Mouse (Mus musculus) limb, embryonic 12.5 days (tissue): ENCODE data around the gene Hoxb3. TPM values are rescaled to one million over a fixed set of nuclear protein-coding genes. Genes with fewer than 3 reads are reported as not detected.

Experiments
- ATAC-seq: fragments of 200-750 bp; cut with Nextera tagmentation; 2 replicates; pipeline ENCODE4 v1.8.0; 2017; ENCODE audit warnings: low read depth, moderate TSS enrichment; ENCODE audit not compliant: insufficient number of reproducible peaks, insufficient read depth, low FRiP score, low TSS enrichment
- H3K27ac ChIP-seq: fragments of 300-500 bp; sonication (generic); 2 replicates; pipeline ENCODE4 v1.5.1; 2016; ENCODE audit warnings: mild to moderate bottlenecking, moderate library complexity
- H3K27me3 ChIP-seq: fragments of 300-500 bp; sonication (generic); 2 replicates; pipeline ENCODE4 v1.6.1; 2016; ENCODE audit warnings: mild to moderate bottlenecking, moderate library complexity
- H3K36me3 ChIP-seq: fragments of 300-500 bp; sonication (generic); 2 replicates; pipeline ENCODE4 v1.6.1; 2016; ENCODE audit warnings: mild to moderate bottlenecking, moderate library complexity
- H3K4me1 ChIP-seq: fragments of 300-500 bp; sonication (generic); replicated peaks from 2 replicates; pipeline ENCODE4 v1.6.1; 2016
- H3K4me2 ChIP-seq: fragments of 300-500 bp; sonication (generic); 2 replicates; pipeline ENCODE4 v1.6.1; 2016; ENCODE audit warnings: mild to moderate bottlenecking, moderate library complexity
- H3K4me3 ChIP-seq: fragments of 300-500 bp; sonication (generic); replicated peaks from 2 replicates; pipeline ENCODE4 v1.5.1; 2016; ENCODE audit warnings: mild to moderate bottlenecking
- H3K9ac ChIP-seq: fragments of 300-500 bp; sonication (generic); replicated peaks from 2 replicates; pipeline ENCODE4 v1.6.1; 2016; ENCODE audit warnings: mild to moderate bottlenecking, moderate library complexity
- H3K9me3 ChIP-seq: fragments of 300-500 bp; sonication (generic); 2 replicates; pipeline ENCODE4 v1.6.1; 2016; ENCODE audit warnings: mild to moderate bottlenecking, moderate library complexity
- WGBS: fragments of 180-500 bp; shearing (Covaris S2); methylation state at CpG from one replicate; pipeline ENCODE4 v1.1.7; 2016; 5-methylcytosine and 5-hydroxymethylcytosine counted together
- polyA plus RNA-seq: library from polyadenylated mRNA; unstranded; fragments of >200 nt; fragmentation: Nextera tagmentation; extraction: Ambion mirVana; gene quantifications from 2 replicates; pipeline ENCODE4 v1.2.1, GENCODE M21; 2016

Gene Hoxb3
- polyA plus RNA-seq, 1 experiment from 2014 or later, result 0.55 TPM

DNA sequence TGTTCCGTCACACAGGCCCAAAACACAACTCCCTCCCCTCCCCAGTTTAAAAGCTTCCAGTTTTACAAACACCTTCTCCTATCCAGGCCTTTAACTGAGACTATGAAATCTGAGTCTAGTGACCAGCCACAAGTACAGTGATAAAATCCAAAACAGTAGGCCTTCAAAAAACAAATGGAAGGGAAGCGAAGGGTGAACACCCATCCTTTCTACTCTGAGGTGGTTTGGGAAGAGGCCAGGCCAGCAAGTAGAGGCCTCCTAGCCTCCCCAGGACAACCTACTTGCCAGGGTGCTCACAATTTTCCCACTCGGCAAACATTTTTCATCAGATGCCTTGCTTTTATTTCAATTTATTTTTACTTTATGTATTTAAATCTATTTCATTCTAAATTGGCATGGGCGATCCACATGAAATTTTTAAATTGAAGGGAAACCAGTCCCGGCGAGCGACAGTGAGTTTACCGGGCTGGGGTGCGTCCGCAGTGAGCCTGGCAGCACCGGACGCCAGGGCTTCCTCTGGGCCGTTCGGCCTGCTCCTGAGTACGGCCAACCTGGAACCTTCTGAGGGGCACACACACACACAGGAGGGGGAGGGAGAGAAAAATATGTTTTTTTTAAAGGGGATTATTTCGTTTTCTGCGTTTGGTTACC, 32.3 kb upstream of the Hoxb3 start:
- Histone ChIP-seq H3K27ac (no peak overlapping the region), H3K9ac (no peak overlapping the region), H3K36me3 (no peaks in the 10 kb centered on the region), H3K4me2 (no peak overlapping the region), H3K4me3 (no peak overlapping the region), H3K4me1 (peaks cover 14% of the 10 kb centered on the region; the same call in 1 of the 2 replicates), H3K27me3 (peaks cover 96% of the 10 kb centered on the region), H3K9me3 (no peaks in the 10 kb centered on the region)
- ATAC-seq, result no peak
- WGBS, result 14% methylated on average over 17 of the region's 17 CpGs

DNA sequence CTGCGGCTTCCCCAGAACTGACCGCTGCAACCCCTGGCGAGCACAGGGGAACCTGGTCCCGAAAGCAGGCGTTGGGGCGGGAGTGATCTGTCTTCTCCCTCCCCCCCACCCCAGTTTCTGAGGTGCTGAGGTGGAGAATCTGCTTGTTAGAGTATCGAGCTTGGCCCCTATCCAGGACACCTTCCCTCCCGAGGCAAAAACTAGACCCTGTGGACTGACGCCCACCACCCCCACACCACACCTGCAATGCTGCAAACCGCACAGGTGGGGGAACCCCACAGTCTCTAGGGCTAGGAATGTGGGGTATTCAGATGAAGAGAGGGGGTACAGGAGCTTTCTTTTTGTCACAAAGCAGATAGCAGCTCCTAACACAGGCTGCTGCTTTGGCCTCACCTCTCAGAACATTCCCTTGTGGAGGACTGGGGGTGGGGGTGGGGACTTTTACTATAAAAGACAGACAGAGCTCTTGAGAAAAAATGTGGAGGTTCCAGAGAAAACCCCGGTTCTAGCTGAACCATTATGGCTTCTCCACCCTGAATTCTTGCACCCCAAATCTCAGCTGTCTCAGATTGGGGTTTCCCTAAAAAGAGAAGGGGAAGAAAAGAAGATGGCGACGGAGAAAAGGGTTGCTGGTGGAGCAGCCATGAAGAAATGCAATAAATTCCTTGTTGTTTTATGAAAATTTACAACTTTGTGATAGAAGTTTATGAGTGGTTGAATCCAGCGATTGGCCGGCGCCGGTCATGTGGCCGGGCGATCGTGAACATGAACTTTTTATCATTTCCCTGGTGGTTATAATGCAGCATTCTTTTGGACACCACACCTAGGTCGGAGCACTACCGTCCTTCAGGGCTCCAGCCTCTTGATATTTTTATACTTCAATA, 31.2 kb upstream of the Hoxb3 start, which contains the start of gene Hoxb6:
Gene Hoxb6 (plus strand): TSS at position 796 of the 884 bp plus-strand sequence.
- 3% methylated on average over 22 of the region's 22 CpGs for WGBS
- H3K9me3 ChIP-seq, result no peaks in the 10 kb centered on the region
- no peaks in the 10 kb centered on the region for H3K36me3 ChIP-seq
- no peak for ATAC-seq
- H3K4me3 ChIP-seq, result peak within 1 kb of the TSS; percentile 19
- peaks cover 96% of the 10 kb centered on the region for H3K27me3 ChIP-seq
- H3K9ac ChIP-seq, result no peak within 1 kb of the TSS
- H3K27ac ChIP-seq, result no peak within 1 kb of the TSS
- peaks cover 8% of the 10 kb centered on the region; the same call in 1 of the 2 replicates for H3K4me1 ChIP-seq
- H3K4me2 ChIP-seq, result peak within 1 kb of the TSS; percentile 42

GRCm38 (mm10) chr11:96292565-96293301, 30.4 kb upstream of the Hoxb3 start:
- Histone ChIP-seq H3K27me3 (peaks cover 96% of the 10 kb centered on the region), H3K9ac (no peak overlapping the region), H3K4me1 (0 out of 2 replicates have a peak, but pooled peaks cover 7% of the 10 kb centered on the region), H3K4me3 (peak overlapping the region; percentile 19), H3K9me3 (no peaks in the 10 kb centered on the region), H3K4me2 (peak overlapping the region; percentile 42), H3K27ac (no peak overlapping the region), H3K36me3 (no peaks in the 10 kb centered on the region)
- WGBS, result 5% methylated on average over 12 of the region's 12 CpGs
- ATAC-seq, result no peak

DNA sequence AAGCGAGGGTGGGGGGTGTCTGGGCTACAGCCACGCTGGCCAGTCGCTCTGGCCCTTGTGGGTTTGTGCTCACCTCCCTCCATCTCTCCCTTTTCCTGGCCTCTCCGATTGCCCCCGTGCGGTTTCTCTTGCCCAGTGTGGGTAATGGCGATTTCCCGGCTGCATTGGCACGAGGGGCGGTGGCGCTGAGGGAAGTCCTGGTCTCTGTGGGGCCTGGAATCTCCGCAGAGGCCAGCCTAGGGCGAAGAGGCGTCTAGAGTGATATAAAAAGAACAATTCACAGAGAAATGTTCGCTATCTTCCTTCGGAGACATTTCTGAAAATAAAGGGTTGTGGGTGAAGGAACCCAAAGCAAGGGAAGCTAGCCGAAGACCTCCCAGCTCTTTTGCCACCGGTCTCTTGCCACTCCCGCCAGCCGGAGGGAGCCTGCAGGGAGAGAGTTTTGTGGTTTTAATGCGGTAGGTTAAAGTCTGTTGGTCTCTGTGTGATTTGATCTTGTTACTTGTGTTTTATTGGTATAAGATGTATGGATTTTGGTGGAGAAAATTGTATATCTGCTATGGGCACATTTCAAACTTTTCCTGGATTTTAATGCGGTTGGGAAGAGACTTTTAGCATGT, 29.7 kb upstream of the Hoxb3 start:
- H3K27me3 ChIP-seq, result peaks cover 96% of the 10 kb centered on the region
- peak overlapping the region; percentile 19 for H3K4me3 ChIP-seq
- H3K9ac ChIP-seq, result no peak overlapping the region
- 2% methylated on average over 22 of the region's 22 CpGs for WGBS
- 0 out of 2 replicates have a peak, but pooled peaks cover 7% of the 10 kb centered on the region for H3K4me1 ChIP-seq
- no peak overlapping the region for H3K27ac ChIP-seq
- H3K4me2 ChIP-seq, result peak overlapping the region; percentile 42
- no peak for ATAC-seq
- H3K36me3 ChIP-seq, result no peaks in the 10 kb centered on the region
- H3K9me3 ChIP-seq, result no peaks in the 10 kb centered on the region

DNA sequence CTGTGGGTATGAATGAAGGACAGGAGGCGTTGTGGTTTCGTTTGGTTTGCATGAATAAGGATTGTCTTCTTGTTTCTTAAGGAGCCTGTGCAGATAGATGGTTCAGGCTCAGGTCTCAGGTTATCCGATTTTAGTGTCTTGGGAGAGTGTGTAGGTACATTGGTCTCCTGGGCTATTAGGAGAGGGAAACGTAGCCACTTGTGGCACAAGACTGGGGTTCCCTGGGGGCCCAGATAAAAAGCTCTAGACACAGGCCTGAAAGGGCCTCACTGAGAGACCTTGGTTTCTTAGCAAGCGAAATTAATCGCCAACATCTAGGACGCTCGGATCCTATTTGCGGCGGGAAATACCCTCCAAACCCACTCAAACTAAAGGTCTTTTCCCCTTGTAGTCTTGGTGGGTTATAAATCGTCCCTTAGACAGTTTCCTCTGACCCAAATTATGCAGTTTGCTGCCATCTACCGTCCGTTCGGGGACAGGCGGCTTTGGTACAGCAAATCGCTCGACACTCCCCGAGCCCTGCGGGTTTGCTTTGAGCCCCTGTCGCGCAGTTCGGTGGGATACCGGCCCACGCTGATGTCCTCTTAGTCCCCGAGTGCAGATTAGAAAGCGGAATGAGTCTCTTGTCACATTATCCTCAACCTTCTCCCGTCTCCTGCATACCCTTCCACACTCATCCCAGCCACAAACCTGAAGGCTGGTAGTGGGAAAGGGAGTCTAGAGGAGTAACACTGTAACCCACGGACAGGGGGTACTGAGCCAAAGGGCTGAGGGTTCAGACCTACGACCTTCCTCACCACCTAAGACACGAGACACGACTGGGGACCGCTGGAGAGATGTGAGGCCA, 28.7 kb upstream of the Hoxb3 start:
- Histone ChIP-seq H3K27me3 (peaks cover 96% of the 10 kb centered on the region), H3K9me3 (no peaks in the 10 kb centered on the region), H3K36me3 (no peaks in the 10 kb centered on the region), H3K4me1 (peaks cover 13% of the 10 kb centered on the region), H3K27ac (no peak overlapping the region), H3K4me2 (peak overlapping the region; percentile 42), H3K4me3 (peak overlapping the region; percentile 10), H3K9ac (no peak overlapping the region)
- peak; percentile 38; the same call in 1 of the 2 replicates for ATAC-seq
- 1% methylated on average over 32 of the region's 32 CpGs for WGBS

- Histone ChIP-seq H3K4me1 (peaks cover 15% of the 10 kb centered on the region), H3K4me3 (peak overlapping the region; percentile 12), H3K4me2 (peak overlapping the region; percentile 42), H3K36me3 (no peaks in the 10 kb centered on the region), H3K9ac (no peak overlapping the region), H3K27me3 (peaks cover 97% of the 10 kb centered on the region), H3K27ac (no peak overlapping the region), H3K9me3 (no peaks in the 10 kb centered on the region)
- under 1% methylated on average over 30 of the region's 30 CpGs for WGBS
- no peak for ATAC-seq
These were observed 27.9 kb upstream of the Hoxb3 start for GRCm38 (mm10) chr11:96295092-96295835.

- Histone ChIP-seq H3K4me1 (peaks cover 23% of the 10 kb centered on the region), H3K27ac (no peak overlapping the region), H3K9ac (no peak overlapping the region), H3K27me3 (peaks cover 99% of the 10 kb centered on the region), H3K36me3 (no peaks in the 10 kb centered on the region), H3K4me3 (no peak overlapping the region), H3K9me3 (no peaks in the 10 kb centered on the region), H3K4me2 (no peak overlapping the region)
- 7% methylated on average over 2 of the region's 2 CpGs for WGBS
- no peak for ATAC-seq
These were observed 26.1 kb upstream of the Hoxb3 start for GRCm38 (mm10) chr11:96296997-96297396.

- no peak overlapping the region for H3K4me2 ChIP-seq
- no peaks in the 10 kb centered on the region for H3K36me3 ChIP-seq
- no peak for ATAC-seq
- no peaks in the 10 kb centered on the region for H3K9me3 ChIP-seq
- no peak overlapping the region for H3K4me3 ChIP-seq
- no peak overlapping the region for H3K27ac ChIP-seq
- no peak overlapping the region for H3K9ac ChIP-seq
- 10% methylated on average over 3 of the region's 3 CpGs for WGBS
- peaks cover 23% of the 10 kb centered on the region for H3K4me1 ChIP-seq
- peaks cover 99% of the 10 kb centered on the region for H3K27me3 ChIP-seq
These were observed 25.7 kb upstream of the Hoxb3 start for GRCm38 (mm10) chr11:96297428-96297827.

GRCm38 (mm10) chr11:96297968-96298635, 25.0 kb upstream of the Hoxb3 start:
- Histone ChIP-seq H3K36me3 (no peaks in the 10 kb centered on the region), H3K4me2 (no peak overlapping the region), H3K27ac (no peak overlapping the region), H3K9me3 (no peaks in the 10 kb centered on the region), H3K4me1 (peaks cover 23% of the 10 kb centered on the region), H3K4me3 (no peak overlapping the region; the same call in 1 of the 2 replicates), H3K27me3 (peaks cover 99% of the 10 kb centered on the region), H3K9ac (no peak overlapping the region)
- no peak for ATAC-seq
- 8% methylated on average over 11 of the region's 11 CpGs for WGBS
